Mouse (Mus musculus) left cerebral cortex, adult 2 months (tissue): ENCODE results near the gene Olfr1412. TPM values are rescaled to one million over a fixed set of nuclear protein-coding genes. Genes with fewer than 3 reads are reported as not detected.

Experiments
- DNase-seq, 2 experiments: peaks; one replicate each; pipeline ENCODE4 v3.0.0; 2021 to 2022; ENCODE audit warnings: low spot score in 2 of 2, mixed read lengths in 1 of 2; ENCODE audit errors: extremely low spot score in 1 of 2
- H3K27ac ChIP-seq: fragments of 200-600 bp; 2 replicates; pipeline ENCODE4 v1.8.1; 2022
- H3K4me3 ChIP-seq: fragments of 200-600 bp; 2 replicates; pipeline ENCODE4 v1.8.1; 2022
- CTCF ChIP-seq: fragments of 200-600 bp; IDR thresholded peaks from 2 replicates; pipeline ENCODE4 v1.8.1; 2022; ENCODE audit warnings: antibody characterized with exemption, mild to moderate bottlenecking, moderate library complexity
- intact Hi-C: fragments of 180-260 bp; cut with DNase I; formaldehyde crosslinking; loops from one replicate; pipeline ENCODE4 v1.15.1; 2025
- total RNA-seq, 2 experiments: library from RNA; stranded (reverse); gene quantifications; 2 replicates each; pipeline ENCODE4 v1.2.3; 2021

The Olfr1412 gene
- total RNA-seq, 2 experiments from 2014 or later, result not detected

DNA sequence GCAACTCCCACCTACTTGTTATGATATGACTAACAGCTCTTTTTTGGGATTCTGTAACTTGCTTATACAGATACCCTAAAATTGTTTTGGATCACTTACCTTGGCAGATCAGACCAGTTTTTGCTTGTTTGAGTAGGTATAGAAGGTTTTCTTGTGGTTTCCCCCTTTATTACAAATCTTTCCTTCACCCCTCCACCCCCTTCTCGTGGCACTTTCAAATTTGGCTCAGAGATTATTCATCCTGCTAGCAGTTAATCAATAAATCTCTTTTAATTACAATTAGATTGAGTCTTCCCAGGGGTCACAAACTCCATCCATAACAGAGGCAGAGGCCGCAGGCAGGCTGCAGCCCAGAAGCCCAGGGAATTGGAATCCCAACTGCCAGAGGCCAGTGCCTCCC lies 31.9 kb downstream of the Olfr1412 start, which contains the start of gene Olfr12:
Gene Olfr12, plus strand, starts transcription at position 301 of the 400 bp plus-strand sequence.
- Histone ChIP-seq H3K4me3 (no peak within 1 kb of the TSS), H3K27ac (no peak within 1 kb of the TSS)
- TF ChIP-seq CTCF, result no peak
- intact Hi-C loops, result no loop called here
- no peak for DNase-seq

DNA sequence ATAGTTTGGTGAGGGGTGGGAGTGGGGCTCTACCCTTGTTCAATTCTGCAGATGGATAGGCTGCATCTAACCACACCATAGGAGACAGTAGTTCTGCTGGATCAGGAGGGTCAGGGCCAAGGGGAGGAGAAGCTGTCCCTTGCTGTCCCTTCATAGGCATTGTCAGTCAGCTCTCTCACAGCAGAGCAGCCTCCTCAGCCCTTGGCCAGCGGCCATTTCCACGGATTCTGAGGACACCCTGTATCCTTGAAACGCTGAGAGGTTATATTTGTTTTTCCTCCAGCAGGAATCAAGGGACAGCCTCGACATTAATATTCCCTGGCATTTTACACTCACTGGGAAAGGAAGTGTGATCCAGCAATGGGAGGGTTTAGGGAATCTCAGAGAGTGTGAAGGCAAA lies 32.8 kb downstream of the Olfr1412 start:
- DNase-seq, result no peak
- intact Hi-C loops, result no loop called here
- no peak for TF ChIP-seq CTCF
- H3K27ac ChIP-seq, result no peak overlapping the region
- H3K4me3 ChIP-seq, result no peak overlapping the region

DNA sequence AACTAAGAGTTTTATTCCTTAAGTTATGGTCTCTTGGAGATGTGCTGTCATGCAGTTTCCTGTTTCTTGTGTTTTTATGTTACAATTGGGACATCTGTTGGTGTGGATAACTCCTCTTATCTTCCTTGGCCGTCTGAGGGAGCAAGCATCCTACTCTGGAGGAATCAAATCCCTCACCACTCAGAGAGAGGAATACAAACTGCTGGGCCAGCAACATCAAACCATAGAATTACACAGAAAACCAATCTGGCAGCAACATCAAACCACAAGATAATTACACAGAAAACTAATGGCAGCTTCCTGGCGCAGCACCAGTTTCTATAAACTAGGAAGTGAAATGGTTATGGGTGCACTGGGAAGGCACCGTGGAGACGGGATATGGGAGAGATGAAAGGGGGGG lies 42.6 kb downstream of the Olfr1412 start:
- H3K4me3 ChIP-seq, result no peak overlapping the region
- intact Hi-C loops, result no loop called here
- H3K27ac ChIP-seq, result no peak overlapping the region
- no peak for DNase-seq
- TF ChIP-seq CTCF, result no peak

DNA sequence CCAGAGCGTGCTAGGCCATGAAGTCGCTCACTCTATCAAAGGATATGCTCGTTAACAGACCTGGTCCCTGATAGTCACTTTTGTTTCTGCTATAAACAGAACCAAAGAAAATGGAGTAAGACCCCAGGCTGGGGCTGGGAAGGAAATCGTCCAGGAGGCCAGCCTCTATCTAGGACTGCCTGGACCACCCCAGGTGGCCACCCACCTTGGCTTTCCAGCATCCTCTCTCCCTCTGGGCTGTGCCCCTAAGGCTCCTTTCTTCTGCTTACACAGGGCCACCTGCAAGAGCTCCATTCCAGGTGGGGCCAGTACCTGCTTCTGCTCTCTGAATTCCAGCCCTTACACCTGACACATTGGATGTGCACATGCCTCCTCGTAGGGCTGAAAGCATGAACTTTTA lies 46.6 kb downstream of the Olfr1412 start:
- Histone ChIP-seq H3K4me3 (no peak overlapping the region), H3K27ac (no peak overlapping the region)
- DNase-seq, result no peak
- no peak for TF ChIP-seq CTCF
- intact Hi-C loops, result no loop called here

DNA sequence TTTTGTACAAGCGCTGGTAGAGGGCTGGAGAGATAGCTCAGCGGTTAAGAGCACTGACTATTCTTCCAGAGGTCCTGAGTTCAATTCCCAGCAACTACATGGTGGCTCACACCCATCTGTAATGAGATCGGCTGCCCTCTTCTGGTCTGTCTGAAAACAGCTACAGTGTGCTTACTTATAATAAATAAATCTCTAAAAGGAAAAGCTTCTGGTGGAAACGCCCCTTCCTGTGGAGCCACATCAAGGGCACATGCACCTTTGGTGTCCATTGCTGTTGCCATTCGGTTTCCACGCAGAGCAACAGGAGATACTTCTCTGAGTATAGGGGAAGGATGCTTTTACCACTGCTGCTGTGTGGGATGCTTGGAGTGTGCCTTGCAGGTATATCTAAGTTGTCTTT lies 47.4 kb downstream of the Olfr1412 start:
- no peak for DNase-seq
- intact Hi-C loops, result no loop called here

DNA sequence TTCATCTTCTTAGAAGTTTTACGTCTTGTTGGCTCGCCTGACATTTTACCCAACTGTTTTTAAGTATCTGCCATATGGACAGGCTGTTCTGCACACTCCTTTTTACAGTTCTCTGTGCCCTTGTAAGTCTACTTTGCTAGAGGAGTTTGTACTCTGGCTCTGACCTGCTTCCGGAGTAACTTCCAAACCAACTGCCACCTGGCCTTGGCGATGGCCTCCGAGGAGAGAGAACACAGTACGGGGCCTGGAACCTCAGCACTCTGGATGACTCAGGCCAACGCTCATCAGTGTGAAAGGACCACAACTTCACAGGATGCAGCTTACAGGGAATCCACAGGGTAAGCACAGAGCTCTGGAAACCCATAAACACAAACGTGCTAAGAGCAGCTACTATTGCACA lies 48.1 kb downstream of the Olfr1412 start:
- no peak for TF ChIP-seq CTCF
- Histone ChIP-seq H3K27ac (no peak overlapping the region), H3K4me3 (no peak overlapping the region)
- no peak for DNase-seq
- intact Hi-C loops, result no loop called here

More for the DNA sequence above, 47.4 kb downstream of the Olfr1412 start:
- no peak; the same call in none of the 2 replicates for TF ChIP-seq CTCF
- Histone ChIP-seq H3K4me3 (no peak overlapping the region), H3K27ac (no peak overlapping the region)

DNA sequence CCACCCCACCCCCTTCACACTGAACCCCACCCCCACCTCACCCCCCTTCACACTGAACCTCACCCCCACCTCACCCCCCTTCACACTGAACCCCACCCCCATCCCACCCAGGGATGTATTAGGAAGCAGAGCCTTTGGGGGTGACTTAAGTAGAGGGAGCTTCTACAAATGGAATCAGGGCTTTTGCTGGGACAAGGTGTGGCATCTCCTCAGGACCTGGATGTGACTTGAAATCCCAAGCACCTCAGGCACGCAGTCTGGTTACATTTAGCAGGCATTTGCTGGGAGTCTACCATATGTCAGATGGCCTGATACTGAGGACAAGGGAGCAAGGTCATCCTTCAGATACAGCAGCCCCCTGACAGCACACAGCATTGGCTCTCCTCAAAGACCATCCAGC lies 49.0 kb downstream of the Olfr1412 start:
- TF ChIP-seq CTCF, result no peak
- Histone ChIP-seq H3K27ac (no peak overlapping the region), H3K4me3 (no peak overlapping the region)
- intact Hi-C loops, result no loop called here
- no peak for DNase-seq

DNA sequence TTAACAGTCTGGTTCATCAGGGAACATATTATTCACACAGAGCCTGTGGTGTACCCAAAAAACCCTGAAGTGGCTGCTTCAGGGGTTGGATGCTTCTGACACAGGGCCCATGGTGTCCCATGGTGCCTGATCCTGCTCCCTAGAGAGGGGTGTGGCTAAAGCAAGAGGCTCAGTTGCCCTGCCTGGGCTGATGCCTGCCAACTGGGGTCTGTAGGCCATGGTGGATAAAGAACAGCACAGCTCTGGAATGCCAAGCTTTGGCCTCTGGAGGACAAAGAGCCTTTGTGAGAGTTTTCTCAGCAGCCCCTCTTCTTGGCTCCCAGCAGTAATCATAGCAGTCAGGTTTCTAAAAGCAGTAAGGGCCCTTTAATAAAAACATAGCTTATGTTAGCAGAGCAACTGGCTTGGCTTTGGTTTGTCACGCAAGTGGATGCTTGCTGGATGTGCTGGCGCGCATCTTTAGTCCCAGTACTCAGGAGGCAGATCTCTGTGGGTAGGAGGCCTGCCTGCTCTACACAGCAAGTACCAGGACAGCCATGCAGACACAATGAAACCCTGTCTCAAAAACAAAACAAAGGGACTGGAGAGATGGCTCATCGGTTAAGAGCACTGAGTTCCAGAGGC lies 49.5 kb downstream of the Olfr1412 start:
- no peak overlapping the region for H3K27ac ChIP-seq
- intact Hi-C loops, result no loop called here
- no peak for DNase-seq

DNA sequence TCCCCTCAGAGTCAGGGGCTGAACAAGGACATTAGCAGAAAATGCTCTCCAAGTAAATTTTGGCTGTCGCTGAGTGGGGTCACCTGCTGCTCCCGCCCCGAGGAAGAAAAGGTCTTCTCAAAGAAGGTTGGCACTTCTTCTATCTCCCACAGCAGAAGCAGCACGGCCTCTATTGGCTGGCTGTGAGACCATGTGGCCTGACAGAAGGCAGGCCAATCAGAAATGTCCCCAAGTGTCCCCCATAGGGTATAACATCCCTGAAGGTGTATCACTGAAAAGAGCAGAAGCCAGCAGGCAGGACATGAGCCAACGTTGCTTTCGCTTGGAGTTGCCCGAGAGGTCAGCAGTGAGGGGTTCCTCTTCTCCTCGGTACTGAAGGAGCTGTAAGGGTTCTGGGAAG lies 50.4 kb downstream of the Olfr1412 start:
- no peak overlapping the region for H3K4me3 ChIP-seq
- intact Hi-C loops, result no loop called here
- DNase-seq, result no peak
- TF ChIP-seq CTCF, result no peak
- no peak overlapping the region for H3K27ac ChIP-seq

More for the DNA sequence above, 49.5 kb downstream of the Olfr1412 start:
- H3K4me3 ChIP-seq, result no peak overlapping the region
- TF ChIP-seq CTCF, result no peak

DNA sequence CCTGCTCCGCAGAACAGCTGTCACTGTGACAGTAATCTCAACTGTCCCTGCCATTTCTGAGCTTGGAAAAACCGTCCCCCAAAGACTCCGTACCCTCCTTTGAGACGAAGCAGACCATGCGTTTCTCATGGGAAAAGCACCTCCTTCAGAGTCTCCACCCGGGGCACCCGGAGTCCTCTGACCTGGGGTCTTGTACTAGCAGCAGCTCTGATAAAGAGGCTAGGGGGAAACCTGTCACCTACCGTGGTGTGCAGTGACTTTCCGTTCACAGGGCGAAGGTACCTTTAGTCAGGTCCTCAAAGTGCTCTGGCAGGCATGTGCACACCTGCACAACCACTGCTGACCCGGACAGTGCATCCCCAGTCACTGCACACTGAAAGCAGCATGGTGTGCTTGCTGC lies 51.1 kb downstream of the Olfr1412 start:
- no peak for TF ChIP-seq CTCF
- DNase-seq, result no peak
- H3K4me3 ChIP-seq, result no peak overlapping the region
- intact Hi-C loops, result no loop called here
- no peak overlapping the region for H3K27ac ChIP-seq

DNA sequence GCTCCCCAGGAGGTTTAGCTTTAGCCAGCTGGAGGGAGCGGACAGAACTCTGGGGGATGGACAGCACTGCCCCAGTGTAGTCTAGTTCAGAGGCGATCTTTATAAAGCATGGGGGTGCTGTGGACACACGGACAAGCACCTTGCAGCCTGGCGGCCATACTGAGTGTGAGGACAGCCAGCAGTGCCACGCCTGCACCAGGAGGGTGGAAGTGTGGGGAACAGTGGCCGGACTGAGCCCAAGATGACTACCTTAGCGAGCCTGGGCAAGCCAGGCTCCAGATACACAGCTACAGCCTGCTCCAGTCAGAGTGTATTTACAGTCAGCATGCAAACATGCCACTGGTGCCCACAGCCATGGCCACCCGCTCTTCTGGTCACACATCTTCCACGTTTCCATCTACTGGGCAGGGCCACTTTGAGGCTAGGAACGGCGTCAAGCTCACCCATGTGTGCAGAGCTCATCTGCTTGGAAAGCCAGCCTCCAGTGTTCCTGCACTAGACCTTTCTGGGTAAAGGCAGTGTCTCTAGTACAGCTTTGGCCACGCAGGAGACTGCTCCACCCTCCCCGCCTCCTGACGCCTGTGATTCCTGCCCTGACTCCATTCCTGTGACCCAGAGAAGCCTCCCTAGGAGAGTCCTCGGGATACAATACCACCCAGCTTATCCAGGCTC lies 52.1 kb downstream of the Olfr1412 start:
- peak overlapping the region; percentile 57; the same call in 1 of the 2 replicates for H3K27ac ChIP-seq
- TF ChIP-seq CTCF, result no peak
- intact Hi-C loops, result no loop called here
- no peak overlapping the region for H3K4me3 ChIP-seq
- DNase-seq, result peak in 1 of 2 experiments; percentile 12

DNA sequence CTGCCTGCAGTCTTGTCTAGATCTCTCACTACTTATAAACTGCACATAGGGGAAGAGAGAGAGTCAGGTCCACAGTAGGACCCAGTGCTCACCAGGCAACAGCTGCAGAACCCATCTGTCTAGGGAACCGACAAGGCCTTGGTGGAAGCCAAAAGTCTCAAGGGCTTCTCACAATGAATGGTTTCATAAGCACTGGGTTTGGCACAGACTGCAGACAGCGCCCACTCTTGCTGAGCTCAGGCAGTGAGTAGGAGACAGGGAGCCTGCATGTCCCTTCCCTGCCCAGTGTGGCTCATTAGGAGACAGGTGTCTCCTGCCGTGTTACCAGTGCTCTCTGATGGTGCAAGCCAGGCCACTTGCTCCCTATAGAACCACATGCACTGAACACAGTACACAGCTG lies 52.6 kb downstream of the Olfr1412 start:
- no peak for TF ChIP-seq CTCF
- Histone ChIP-seq H3K27ac (peak overlapping the region; percentile 61), H3K4me3 (no peak overlapping the region)
- intact Hi-C loops, result no loop called here
- DNase-seq, result peak; percentile 45 to 68

DNA sequence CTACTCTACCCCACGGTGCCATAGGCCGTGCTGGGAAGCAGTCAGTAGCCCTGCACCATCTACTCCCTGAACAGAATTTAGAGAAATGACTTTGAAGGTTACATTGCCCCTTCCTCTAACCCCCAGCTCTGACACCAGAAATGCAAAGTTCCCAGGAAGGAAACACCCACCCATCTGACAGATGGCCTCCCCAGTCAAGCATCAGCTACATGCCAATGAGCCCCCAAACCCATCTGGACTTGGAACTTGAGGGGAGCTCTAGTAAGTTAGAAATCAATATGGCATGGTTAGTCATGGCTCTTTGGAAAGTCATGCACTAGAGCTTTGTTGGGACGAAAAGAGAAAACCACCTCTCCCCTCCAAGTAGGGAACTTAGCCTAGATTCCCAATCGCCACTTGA lies 53.2 kb downstream of the Olfr1412 start:
- peak overlapping the region; percentile 61 for H3K27ac ChIP-seq
- intact Hi-C loops, result no loop called here
- DNase-seq, result no peak
- TF ChIP-seq CTCF, result no peak
- H3K4me3 ChIP-seq, result no peak overlapping the region
